Mouse (Mus musculus): ENCODE measurements around the gene Itpr3.

DNA sequence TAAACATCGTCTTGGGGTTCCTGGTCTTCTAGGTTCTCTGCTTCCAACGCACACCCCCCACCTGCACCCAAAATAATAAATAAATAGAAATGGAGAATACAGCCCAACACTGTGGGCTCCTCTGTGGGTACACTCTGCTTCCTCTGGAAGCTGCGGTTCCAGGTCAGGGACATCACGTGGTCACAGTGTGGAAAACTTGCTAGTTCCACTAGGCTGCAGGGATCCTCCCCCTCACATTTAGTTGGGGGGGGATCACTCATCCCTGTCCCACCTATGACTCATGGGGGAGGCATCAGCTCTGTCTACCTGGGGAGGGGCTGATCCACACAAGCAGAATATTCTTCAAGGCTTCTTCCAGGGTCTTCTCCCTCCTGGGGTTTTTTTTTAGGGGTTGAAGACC is 87.0 kb downstream of the Itpr3 start:
- TF ChIP-seq POLR2A (IDR thresholded peaks at IDR 0.05; ENCODE audit: insufficient read depth, low read depth, low read length), result no peak
- no peak for TF ChIP-seq CTCF (IDR thresholded peaks at IDR 0.05)
- no peak for TF ChIP-seq EP300 (IDR thresholded peaks at IDR 0.05; ENCODE audit: insufficient read depth, low read depth, low read length)

Measured in heart, adult 2 months (tissue).